25 mouse cellular contexts compared by ENCODE assay signal in the genomic region with DNA sequence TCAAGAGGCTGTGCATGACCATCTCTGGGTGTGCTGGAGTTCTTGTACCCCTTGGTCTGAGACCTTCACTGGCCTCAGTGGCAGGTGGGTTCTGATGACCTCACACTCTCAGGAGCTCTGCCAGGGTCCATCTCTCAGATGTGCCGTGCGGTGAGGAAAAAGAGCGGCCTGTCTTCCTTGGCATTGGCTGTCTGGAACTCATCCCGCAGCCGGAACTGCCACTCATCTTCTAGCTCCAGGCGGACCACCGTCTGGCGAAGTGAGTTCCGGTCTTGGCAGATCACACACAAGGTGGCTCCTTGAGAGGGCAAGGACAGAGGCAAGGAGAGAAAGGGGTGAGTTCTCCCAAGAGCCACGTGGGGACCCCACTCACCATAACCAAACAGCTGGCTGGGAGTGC. TPM values are rescaled to one million over a fixed set of nuclear protein-coding genes. Genes with fewer than 3 reads are reported as not detected.
A peak's percentile ranks its signal among the peaks of the same experiment; 100 is the strongest.
DNase-seq lines count a peak whose midpoint lies in the region; ATAC-seq and TF ChIP-seq lines count a peak whose summit lies in the region.
"Had no signal": no experiment of that assay in that cellular context is flagged by ENCODE, and none has a peak within 500 bp of the region (broad histone marks: within the 10 kb centered on the region; RNA-seq: fewer than 3 reads in every experiment).

No protein-coding gene starts in this region.

- ATAC-seq in hindbrain, postnatal 0 days: peak; percentile 10; the same call in 1 of the 2 replicates
- no peak for ATAC-seq in hindbrain, embryonic 16.5 days
- ATAC-seq: activated CD4-positive, CD25-positive, alpha-beta regulatory T cell, adult 4 months; CD4-positive, CD25-positive, alpha-beta regulatory T cell, adult 4 months; Patski had no signal

- H3K4me3 ChIP-seq in cerebellum, adult 2 months (replicated peaks; ENCODE audit: insufficient read depth, low read depth, low read length): no peak overlapping the region
- H3K4me3 ChIP-seq in hindbrain, postnatal 0 days (ENCODE audit: low read length): no peak overlapping the region
- no peak overlapping the region for H3K4me3 ChIP-seq in hindbrain, embryonic 16.5 days (ENCODE audit: low read length)
- H3K4me3 ChIP-seq in testis, adult 2 months (ENCODE audit: control insufficient read depth, low read depth, low read length): peak overlapping the region; percentile 57

- 34% methylated on average over 10 of the region's 10 CpGs for WGBS in cerebellum, adult 2 months
- WGBS in hindbrain, postnatal 0 days: 86% methylated on average over 10 of the region's 10 CpGs
- WGBS in hindbrain, embryonic 16.5 days: 92% methylated on average over 10 of the region's 10 CpGs

- no peak for TF ChIP-seq POLR2A in cerebellum, adult 2 months (IDR thresholded peaks at IDR 0.05; ENCODE audit: borderline replicate concordance, insufficient read depth, low read length)
- no peak for TF ChIP-seq POLR2A in testis, adult 2 months (IDR thresholded peaks at IDR 0.05; ENCODE audit: control insufficient read depth, low read depth, low read length)

- peak; percentile 62 to 66 for DNase-seq in cerebellum, postnatal 10 days
- DNase-seq in cerebellum, adult 2 months: no peak
- DNase-seq in cerebellum, postnatal 14 days: peak; percentile 29 to 53
- no peak for DNase-seq in cerebellum, adult 8-10 months
- DNase-seq in hindbrain, postnatal 0 days (ENCODE audit: low spot score): no peak
- no peak for DNase-seq in testis, postnatal 10 days (ENCODE audit: low spot score)
- DNase-seq: adrenal gland, adult 2 months; adrenal gland, adult 8-10 months; adrenal gland, postnatal 10 days; adrenal gland, postnatal 14 days; adrenal gland, postnatal 25 days; adrenal gland, postnatal 36 days; B cell, adult 2 months; cerebellum, adult 11 months; cerebellum, adult 11-12 months had no signal

- no peaks in the 10 kb centered on the region for H3K36me3 ChIP-seq in hindbrain, postnatal 0 days (ENCODE audit: insufficient read depth, low read length)
- no peaks in the 10 kb centered on the region for H3K36me3 ChIP-seq in hindbrain, embryonic 16.5 days (ENCODE audit: control insufficient read depth, insufficient read depth, low read length)
- H3K36me3 ChIP-seq in testis, adult 2 months (ENCODE audit: control insufficient read depth, insufficient read depth, low read length): no peaks in the 10 kb centered on the region
- H3K36me3 ChIP-seq: G1E had no signal

- no peak overlapping the region for H3K27ac ChIP-seq in cerebellum, adult 2 months (ENCODE audit: insufficient read depth, low read length)
- H3K27ac ChIP-seq in hindbrain, postnatal 0 days: no peak overlapping the region
- H3K27ac ChIP-seq in hindbrain, embryonic 16.5 days (ENCODE audit: low read depth, low read length): no peak overlapping the region
- H3K27ac ChIP-seq in testis, adult 2 months (ENCODE audit: control insufficient read depth, insufficient read depth, low read depth, low read length): no peak overlapping the region

- no peaks in the 10 kb centered on the region for H3K4me1 ChIP-seq in cerebellum, adult 2 months (ENCODE audit: control insufficient read depth, insufficient read depth, low read length)
- no peaks in the 10 kb centered on the region for H3K4me1 ChIP-seq in hindbrain, postnatal 0 days (ENCODE audit: insufficient read depth, low read length)
- no peaks in the 10 kb centered on the region for H3K4me1 ChIP-seq in hindbrain, embryonic 16.5 days (ENCODE audit: control insufficient read depth, insufficient read depth, low read depth, low read length)
- H3K4me1 ChIP-seq in testis, adult 2 months (ENCODE audit: control insufficient read depth, insufficient read depth, low read length): peaks cover 3% of the 10 kb centered on the region

- no peak for TF ChIP-seq CTCF in cerebellum, adult 2 months (IDR thresholded peaks at IDR 0.05; ENCODE audit: borderline replicate concordance, insufficient read depth, low read depth, low read length)
- TF ChIP-seq CTCF in hindbrain, postnatal 0 days (IDR thresholded peaks at IDR 0.05; ENCODE audit: low read depth): no peak
- TF ChIP-seq CTCF in testis, adult 2 months (IDR thresholded peaks at IDR 0.05; ENCODE audit: control insufficient read depth, insufficient read depth, insufficient replicate concordance, low read depth, low read length): no peak

- H3K27me3 ChIP-seq in cerebellum, adult 2 months (ENCODE audit: control insufficient read depth, insufficient read depth, low read length): no peaks in the 10 kb centered on the region
- H3K27me3 ChIP-seq in hindbrain, postnatal 0 days (ENCODE audit: insufficient read depth, low read length): no peaks in the 10 kb centered on the region
- H3K27me3 ChIP-seq in hindbrain, embryonic 16.5 days (replicated peaks; ENCODE audit: control insufficient read depth, insufficient read depth, low read length): no peaks in the 10 kb centered on the region
- H3K27me3 ChIP-seq in testis, adult 2 months (ENCODE audit: control insufficient read depth, insufficient read depth, low read length): no peaks in the 10 kb centered on the region
- H3K27me3 ChIP-seq: CH12.LX had no signal

- no peak overlapping the region for H3K9ac ChIP-seq in hindbrain, postnatal 0 days (replicated peaks; ENCODE audit: low read length)
- no peak overlapping the region for H3K9ac ChIP-seq in hindbrain, embryonic 16.5 days (ENCODE audit: low read depth, low read length)

- no peak overlapping the region for H3K4me2 ChIP-seq in hindbrain, postnatal 0 days (ENCODE audit: low read depth, low read length)
- H3K4me2 ChIP-seq in hindbrain, embryonic 16.5 days (ENCODE audit: low read length): no peak overlapping the region

- H3K9me3 ChIP-seq in hindbrain, postnatal 0 days (ENCODE audit: low read length): no peaks in the 10 kb centered on the region
- no peaks in the 10 kb centered on the region for H3K9me3 ChIP-seq in hindbrain, embryonic 16.5 days (ENCODE audit: control insufficient read depth, low read length)
- H3K9me3 ChIP-seq: G1E had no signal

RNA-seq across cellular contexts. Expression of a gene that starts 19.1 kb away (rescaled TPM):
- polyA plus RNA-seq in cerebellum, adult 2 months (2012; rRNA removed): 243 and 262 TPM in 2 replicates
- 30.8 and 34.2 TPM in 2 replicates for total RNA-seq in hindbrain, postnatal 0 days (2014; rRNA removed)
- polyA plus RNA-seq in hindbrain, postnatal 0 days (2015; fragmentation: Nextera tagmentation; extraction: Ambion mirVana): 22.6 and 25.8 TPM in 2 replicates
- polyA plus RNA-seq in hindbrain, embryonic 16.5 days (2015; fragmentation: Nextera tagmentation; extraction: Ambion mirVana): 5.8 and 8.4 TPM in 2 replicates
- polyA plus RNA-seq in testis, adult 2 months (2012; rRNA removed): 0.90 and 1.7 TPM in 2 replicates
- total RNA-seq: adrenal gland, postnatal 14 days; CH12.LX; ES-E14; MEL had no signal
- polyA plus RNA-seq: activated CD4-positive, CD25-positive, alpha-beta regulatory T cell, adult 4 months; C2C12; CD4-positive, CD25-positive, alpha-beta regulatory T cell, adult 4 months; G1E; Patski had no signal

Comparison
In these comparisons a context has a peak if more than half of its experiments do, and no peak if none do; other contexts are left out.
1. DNase-seq: peak in cerebellum, postnatal 10 days (2 of 2) and cerebellum, postnatal 14 days (2 of 2); none in cerebellum, adult 2 months (0 of 2), cerebellum, adult 8-10 months (single experiment), hindbrain, postnatal 0 days (single experiment) and testis, postnatal 10 days (single experiment).